Mouse (Mus musculus) ovary, postnatal 14 days (tissue): Measurements from ENCODE around the gene Pdf.
"Not testable (repeated sequence)": the region's sequence is repeated elsewhere in the genome, so short reads cannot be mapped to it uniquely, and the experiment has no call there.

Source experiments
- DNase-seq: peaks from one replicate; pipeline ENCODE4 v3.0.0; 2022; ENCODE audit warnings: low spot score

Gene Pdf

GRCm38 (mm10) chr8:107035641-107036040, 12.8 kb downstream of the Pdf start:
- DNase-seq, result no peak

GRCm38 (mm10) chr8:107033609-107034008, 14.8 kb downstream of the Pdf start:
- not testable (repeated sequence) for DNase-seq

- no peak for DNase-seq
Observed at GRCm38 (mm10) chr8:107031577-107032090, 16.8 kb downstream of the Pdf start.

- peak; percentile 99 for DNase-seq
Observed at GRCm38 (mm10) chr8:107030650-107031576, 17.5 kb downstream of the Pdf start, which contains the start of gene Vps4a. Vps4a (plus strand) TSS chr8:107031222.

- DNase-seq, result no peak
Observed at GRCm38 (mm10) chr8:107030058-107030457, 18.4 kb downstream of the Pdf start.

- DNase-seq, result no peak
Observed at GRCm38 (mm10) chr8:107029310-107029709, 19.1 kb downstream of the Pdf start.

- no peak for DNase-seq
Observed at GRCm38 (mm10) chr8:107023479-107023878, 24.9 kb downstream of the Pdf start.

- no peak for DNase-seq
Observed at GRCm38 (mm10) chr8:107014915-107015314, 33.5 kb downstream of the Pdf start.

- no peak for DNase-seq
Observed at GRCm38 (mm10) chr8:107012666-107013065, 35.7 kb downstream of the Pdf start.

- DNase-seq, result no peak
Observed at GRCm38 (mm10) chr8:107007795-107008194, 40.6 kb downstream of the Pdf start.

GRCm38 (mm10) chr8:107002532-107002931, 45.9 kb downstream of the Pdf start:
- DNase-seq, result peak; percentile 93

- DNase-seq, result peak; percentile 36
Observed at GRCm38 (mm10) chr8:106999068-106999467, 49.3 kb downstream of the Pdf start.

GRCm38 (mm10) chr8:106997416-106997815, 51.0 kb downstream of the Pdf start:
- no peak for DNase-seq

- DNase-seq, result not testable (repeated sequence)
Observed at GRCm38 (mm10) chr8:106996339-106996738, 52.1 kb downstream of the Pdf start.
